Mouse (Mus musculus) heart, adult 2 months (tissue): Measurements from ENCODE around the gene Elfn2.

Source experiments
- CTCF ChIP-seq: fragments of 200-600 bp; IDR thresholded peaks from 2 replicates; pipeline ENCODE4 v1.8.1; 2022; ENCODE audit warnings: antibody characterized with exemption, mild to moderate bottlenecking, moderate library complexity
- EP300 ChIP-seq: fragments of 200-500 bp; IDR thresholded peaks from 2 replicates; pipeline ENCODE4 v1.6.1; 2011; ENCODE audit warnings: low read depth, low read length, control low read depth; ENCODE audit not compliant: insufficient read depth
- POLR2A ChIP-seq: fragments of 200-500 bp; IDR thresholded peaks from 2 replicates; pipeline ENCODE4 v1.6.1; 2011; ENCODE audit warnings: mild to moderate bottlenecking, low read depth, low read length, control low read depth; ENCODE audit not compliant: insufficient read depth

DNA sequence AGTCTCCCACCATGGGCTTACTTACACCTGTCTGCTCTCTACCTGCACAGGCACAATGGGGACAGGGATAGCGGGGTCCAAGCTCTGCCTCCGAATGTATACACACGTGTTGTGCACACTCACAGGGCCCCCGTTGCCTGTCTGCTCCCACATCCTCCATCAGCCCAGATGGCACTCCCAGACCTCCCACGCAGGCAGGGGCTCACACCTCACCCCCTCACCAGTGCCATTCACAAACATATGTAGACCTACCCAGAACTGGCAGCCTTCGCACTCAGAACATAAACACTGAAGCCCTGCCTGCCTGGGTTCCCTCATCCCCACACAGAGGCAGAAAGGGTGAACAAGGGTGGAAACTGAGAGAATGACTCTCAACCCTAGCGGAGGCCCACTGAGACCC lies 6.6 kb downstream of the Elfn2 start:
- TF ChIP-seq EP300 = no peak
- no peak for TF ChIP-seq POLR2A
- no peak for TF ChIP-seq CTCF
